Mouse (Mus musculus): ENCODE results near the gene Rnft1. TPM values are rescaled to one million over a fixed set of nuclear protein-coding genes. Genes with fewer than 3 reads are reported as not detected.
"Not testable (repeated sequence)": the region's sequence is repeated elsewhere in the genome, so short reads cannot be mapped to it uniquely, and the experiment has no call there.

Gene Rnft1
- polyA plus RNA-seq, 2 experiments = 20.2 to 46.6 TPM

DNA sequence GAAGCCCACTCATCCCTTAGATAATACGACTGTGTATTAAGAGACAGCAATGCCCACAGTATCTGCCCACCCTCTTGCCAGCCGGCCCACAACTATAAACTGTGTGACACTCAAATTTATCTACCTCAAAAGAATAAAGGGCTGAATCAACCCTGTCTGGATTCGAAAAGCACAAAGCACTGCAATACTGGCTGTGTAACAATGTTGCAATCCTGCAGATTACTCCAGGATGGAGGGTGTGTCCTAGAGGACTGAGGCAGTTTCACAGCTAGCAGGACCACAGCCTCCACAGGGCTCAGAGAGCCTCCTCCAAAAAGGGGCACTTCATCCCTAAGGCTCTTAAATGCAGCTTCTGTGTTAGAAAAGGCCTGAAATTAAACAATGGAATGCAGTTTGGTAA lies 32.2 kb downstream of the Rnft1 start:
- no peaks in the 10 kb centered on the region for H3K9me3 ChIP-seq (ENCODE audit: control insufficient read depth, low read length)
- ATAC-seq (ENCODE audit: low FRiP score, low read depth) (no peak), DNase-seq (ENCODE audit: low spot score) (no peak)
- H3K36me3 ChIP-seq (ENCODE audit: control insufficient read depth, insufficient read depth, low read length) = peaks cover 77% of the 10 kb centered on the region
- H3K4me1 ChIP-seq (ENCODE audit: control insufficient read depth, insufficient read depth, low read length) = no peaks in the 10 kb centered on the region
- no peak overlapping the region for H3K4me2 ChIP-seq (replicated peaks; ENCODE audit: low read depth, low read length, severe bottlenecking)
- H3K4me3 ChIP-seq (replicated peaks; ENCODE audit: low read length) = no peak overlapping the region
- H3K27me3 ChIP-seq (ENCODE audit: control insufficient read depth, insufficient read depth, low read length) = no peaks in the 10 kb centered on the region
- no peak overlapping the region for H3K9ac ChIP-seq (ENCODE audit: low read depth, low read length, severe bottlenecking)
- WGBS = 87% methylated on average over 3 of the region's 3 CpGs
- H3K27ac ChIP-seq (replicated peaks; ENCODE audit: low read depth, low read length) = no peak overlapping the region
- no peak for TF ChIP-seq POLR2A (IDR thresholded peaks at IDR 0.05; ENCODE audit: borderline replicate concordance, extremely low read depth, insufficient read depth, insufficient read length)

DNA sequence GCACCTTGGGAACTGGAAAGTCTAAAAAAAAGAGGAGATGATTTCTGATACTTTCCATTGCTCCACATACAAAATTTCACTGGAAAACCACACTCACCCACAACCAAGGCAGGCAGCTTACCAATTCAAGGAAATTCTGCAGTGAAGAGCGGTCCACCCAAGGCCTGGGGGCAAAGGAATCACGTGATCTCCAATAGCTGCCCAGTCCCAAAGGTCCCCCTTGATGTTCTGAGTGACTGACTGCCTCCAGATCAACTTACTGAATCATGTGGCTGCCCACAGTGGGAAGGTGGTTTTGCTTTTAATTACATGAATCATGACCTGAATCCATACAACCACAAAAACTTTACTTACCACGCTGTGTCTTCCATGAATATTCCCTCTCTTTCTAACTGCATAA lies 32.8 kb downstream of the Rnft1 start:
- Histone ChIP-seq H3K36me3 (ENCODE audit: control insufficient read depth, insufficient read depth, low read length) (peaks cover 77% of the 10 kb centered on the region), H3K9me3 (ENCODE audit: control insufficient read depth, low read length) (no peaks in the 10 kb centered on the region), H3K4me2 (replicated peaks; ENCODE audit: low read depth, low read length, severe bottlenecking) (no peak overlapping the region), H3K9ac (ENCODE audit: low read depth, low read length, severe bottlenecking) (no peak overlapping the region), H3K4me3 (replicated peaks; ENCODE audit: low read length) (no peak overlapping the region), H3K27ac (replicated peaks; ENCODE audit: low read depth, low read length) (no peak overlapping the region), H3K27me3 (ENCODE audit: control insufficient read depth, insufficient read depth, low read length) (no peaks in the 10 kb centered on the region), H3K4me1 (ENCODE audit: control insufficient read depth, insufficient read depth, low read length) (no peaks in the 10 kb centered on the region)
- DNase-seq (ENCODE audit: low spot score) = no peak
- TF ChIP-seq POLR2A (IDR thresholded peaks at IDR 0.05; ENCODE audit: borderline replicate concordance, extremely low read depth, insufficient read depth, insufficient read length) = no peak
- no peak for ATAC-seq (ENCODE audit: low FRiP score, low read depth)
- 92% methylated on average over 3 of the region's 3 CpGs for WGBS

DNA sequence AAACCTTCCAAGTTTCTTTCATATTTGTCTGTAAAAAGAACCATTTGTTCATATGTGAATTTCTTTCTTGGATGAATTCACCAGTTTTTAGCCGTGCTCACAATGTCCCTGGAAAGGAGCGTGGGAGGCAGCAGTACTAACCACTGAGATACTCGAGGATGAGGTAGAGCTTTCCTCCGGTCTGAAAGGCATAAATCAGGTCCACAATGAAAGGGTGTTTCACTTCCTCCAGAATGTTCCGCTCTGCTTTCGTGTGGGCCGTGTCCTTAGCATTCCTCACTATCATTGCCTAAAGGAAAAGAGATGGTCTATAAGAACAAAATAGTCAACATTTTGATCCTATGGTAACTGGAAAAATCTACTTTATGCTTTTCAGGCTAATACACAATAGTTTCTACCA lies 35.3 kb downstream of the Rnft1 start:
- H3K9ac ChIP-seq (ENCODE audit: low read depth, low read length, severe bottlenecking) = no peak overlapping the region
- WGBS = 90% methylated on average over 7 of the region's 7 CpGs
- DNase-seq (ENCODE audit: low spot score) = no peak
- no peak overlapping the region for H3K4me2 ChIP-seq (replicated peaks; ENCODE audit: low read depth, low read length, severe bottlenecking)
- H3K4me1 ChIP-seq (ENCODE audit: control insufficient read depth, insufficient read depth, low read length) = no peaks in the 10 kb centered on the region
- ATAC-seq (ENCODE audit: low FRiP score, low read depth) = no peak
- H3K27ac ChIP-seq (replicated peaks; ENCODE audit: low read depth, low read length) = no peak overlapping the region
- no peak overlapping the region for H3K4me3 ChIP-seq (replicated peaks; ENCODE audit: low read length)
- H3K9me3 ChIP-seq (ENCODE audit: control insufficient read depth, low read length) = no peaks in the 10 kb centered on the region
- TF ChIP-seq POLR2A (IDR thresholded peaks at IDR 0.05; ENCODE audit: borderline replicate concordance, extremely low read depth, insufficient read depth, insufficient read length) = no peak
- H3K36me3 ChIP-seq (ENCODE audit: control insufficient read depth, insufficient read depth, low read length) = peaks cover 78% of the 10 kb centered on the region
- no peaks in the 10 kb centered on the region for H3K27me3 ChIP-seq (ENCODE audit: control insufficient read depth, insufficient read depth, low read length)

DNA sequence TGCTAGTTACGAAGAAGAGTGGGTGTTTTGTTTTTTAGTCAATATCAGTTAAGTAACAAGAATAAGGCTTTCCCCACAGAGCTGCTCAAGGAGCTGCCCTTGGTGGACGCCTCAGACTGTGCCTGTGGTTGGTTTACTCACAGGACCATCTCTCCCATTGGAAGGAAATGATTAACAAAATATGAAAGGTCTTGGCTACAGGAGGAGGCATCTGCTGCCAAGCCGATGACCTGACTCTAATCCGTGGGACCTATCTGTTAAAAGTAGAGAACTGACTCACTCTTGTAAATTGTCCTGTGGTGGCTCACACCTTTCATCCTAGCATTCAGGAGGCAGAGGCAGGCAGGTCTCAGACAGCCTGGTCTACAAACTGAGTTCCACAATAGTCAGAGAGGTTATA lies 43.1 kb downstream of the Rnft1 start:
- H3K4me3 ChIP-seq (replicated peaks; ENCODE audit: low read length) = no peak overlapping the region
- H3K27me3 ChIP-seq (ENCODE audit: control insufficient read depth, insufficient read depth, low read length) = no peaks in the 10 kb centered on the region
- no peak overlapping the region for H3K27ac ChIP-seq (replicated peaks; ENCODE audit: low read depth, low read length)
- 95% methylated on average over 4 of the region's 4 CpGs for WGBS
- no peak overlapping the region for H3K9ac ChIP-seq (ENCODE audit: low read depth, low read length, severe bottlenecking)
- ATAC-seq (ENCODE audit: low FRiP score, low read depth) (no peak), DNase-seq (ENCODE audit: low spot score) (no peak)
- H3K4me2 ChIP-seq (replicated peaks; ENCODE audit: low read depth, low read length, severe bottlenecking) = no peak overlapping the region
- H3K36me3 ChIP-seq (ENCODE audit: control insufficient read depth, insufficient read depth, low read length) = peaks cover 84% of the 10 kb centered on the region
- TF ChIP-seq POLR2A (IDR thresholded peaks at IDR 0.05; ENCODE audit: borderline replicate concordance, extremely low read depth, insufficient read depth, insufficient read length) = no peak
- no peaks in the 10 kb centered on the region for H3K4me1 ChIP-seq (ENCODE audit: control insufficient read depth, insufficient read depth, low read length)
- H3K9me3 ChIP-seq (ENCODE audit: control insufficient read depth, low read length) = no peaks in the 10 kb centered on the region

DNA sequence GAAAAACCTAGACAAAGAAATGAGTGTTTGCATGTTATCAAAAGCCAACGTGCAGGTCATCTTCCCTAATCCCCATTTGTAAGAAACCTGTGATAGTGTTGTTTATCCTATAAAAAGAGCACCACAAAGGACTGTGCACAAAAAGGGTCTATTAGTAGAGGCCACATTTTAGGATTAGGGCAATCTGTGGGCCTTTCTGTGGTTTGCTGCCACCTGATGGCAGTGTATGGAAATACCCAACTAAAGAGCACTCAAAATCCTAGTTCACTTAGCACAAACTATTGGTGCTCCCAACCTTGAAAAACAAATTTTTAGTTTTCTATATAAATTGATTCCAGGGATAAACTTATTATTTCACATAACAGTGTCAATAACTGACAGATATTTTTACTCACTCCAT lies 48.4 kb downstream of the Rnft1 start:
- no peak overlapping the region for H3K4me2 ChIP-seq (replicated peaks; ENCODE audit: low read depth, low read length, severe bottlenecking)
- TF ChIP-seq POLR2A (IDR thresholded peaks at IDR 0.05; ENCODE audit: borderline replicate concordance, extremely low read depth, insufficient read depth, insufficient read length) = no peak
- peaks cover 58% of the 10 kb centered on the region for H3K36me3 ChIP-seq (ENCODE audit: control insufficient read depth, insufficient read depth, low read length)
- WGBS = 86% methylated on average over 1 of the region's 1 CpGs
- H3K27me3 ChIP-seq (ENCODE audit: control insufficient read depth, insufficient read depth, low read length) = no peaks in the 10 kb centered on the region
- no peaks in the 10 kb centered on the region for H3K9me3 ChIP-seq (ENCODE audit: control insufficient read depth, low read length)
- DNase-seq (ENCODE audit: low spot score) (no peak), ATAC-seq (ENCODE audit: low FRiP score, low read depth) (no peak)
- H3K4me1 ChIP-seq (ENCODE audit: control insufficient read depth, insufficient read depth, low read length) = no peaks in the 10 kb centered on the region
- no peak overlapping the region for H3K4me3 ChIP-seq (replicated peaks; ENCODE audit: low read length)
- no peak overlapping the region for H3K27ac ChIP-seq (replicated peaks; ENCODE audit: low read depth, low read length)
- H3K9ac ChIP-seq (ENCODE audit: low read depth, low read length, severe bottlenecking) = no peak overlapping the region

DNA sequence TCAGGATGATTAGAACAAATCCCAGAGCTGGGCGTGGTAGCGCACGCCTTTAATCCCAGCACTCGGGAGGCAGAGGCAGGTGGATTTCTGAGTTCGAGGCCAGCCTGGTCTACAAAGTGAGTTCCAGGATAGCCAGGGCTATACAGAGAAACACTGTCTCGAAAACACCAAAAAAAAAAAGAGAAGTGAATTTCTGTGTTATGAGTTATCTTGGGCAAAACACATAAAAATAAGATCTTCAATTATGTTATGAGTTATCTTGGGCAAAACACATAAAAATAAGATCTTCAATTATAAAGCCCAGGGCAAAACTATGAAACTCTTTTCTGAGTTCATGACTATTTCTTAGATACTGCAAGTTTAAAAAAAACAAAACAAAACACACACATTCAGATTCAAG lies 48.8 kb downstream of the Rnft1 start:
- H3K36me3 ChIP-seq (ENCODE audit: control insufficient read depth, insufficient read depth, low read length) = peaks cover 53% of the 10 kb centered on the region
- not testable (repeated sequence) for H3K27me3 ChIP-seq (ENCODE audit: control insufficient read depth, insufficient read depth, low read length); H3K9ac ChIP-seq (ENCODE audit: low read depth, low read length, severe bottlenecking); H3K4me3 ChIP-seq (replicated peaks; ENCODE audit: low read length); DNase-seq (ENCODE audit: low spot score); H3K27ac ChIP-seq (replicated peaks; ENCODE audit: low read depth, low read length); ATAC-seq (ENCODE audit: low FRiP score, low read depth); H3K9me3 ChIP-seq (ENCODE audit: control insufficient read depth, low read length); H3K4me1 ChIP-seq (ENCODE audit: control insufficient read depth, insufficient read depth, low read length); H3K4me2 ChIP-seq (replicated peaks; ENCODE audit: low read depth, low read length, severe bottlenecking)
- 95% methylated on average over 6 of the region's 6 CpGs for WGBS
